ENCODE assay signal across 10 mouse cellular contexts in the genomic region with DNA sequence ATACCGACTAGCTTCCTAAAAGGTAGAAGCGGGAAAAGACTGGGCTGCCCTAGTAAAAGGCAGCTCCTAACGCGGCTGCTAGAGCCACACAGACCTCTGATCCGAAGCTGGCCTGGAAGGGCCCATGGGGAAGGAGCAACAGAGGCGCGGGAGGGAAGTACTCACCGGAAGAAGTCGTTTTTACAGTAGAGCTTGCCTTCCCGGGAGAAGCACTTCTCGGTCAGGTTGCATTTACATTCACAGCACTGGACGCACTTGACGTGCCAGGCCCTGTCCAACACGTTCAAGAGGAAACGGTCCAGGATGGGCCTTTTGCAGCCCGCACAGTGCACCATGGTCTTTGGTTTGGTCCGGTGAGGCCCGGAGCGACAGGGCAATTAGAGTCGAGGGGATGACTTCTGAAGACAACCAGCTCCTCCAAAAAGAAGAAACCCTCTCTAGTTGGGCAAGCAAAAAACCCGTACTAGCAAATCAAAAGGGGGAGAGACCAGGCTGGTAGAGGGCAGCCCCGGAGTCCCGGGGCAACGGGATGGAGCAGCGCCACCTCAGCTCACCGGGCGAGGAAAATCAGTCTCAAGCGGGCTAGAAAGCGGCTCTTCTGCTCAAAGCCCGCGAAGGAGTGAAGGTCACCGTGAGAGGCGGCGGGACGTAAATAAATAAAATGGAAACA. TPM values are rescaled to one million over a fixed set of nuclear protein-coding genes. Genes with fewer than 3 reads are reported as not detected.
DNase-seq lines count a peak whose midpoint lies in the region; ATAC-seq and TF ChIP-seq lines count a peak whose summit lies in the region.
"Had no signal": no experiment of that assay in that cellular context is flagged by ENCODE, and none has a peak within 500 bp of the region (broad histone marks: within the 10 kb centered on the region; RNA-seq: fewer than 3 reads in every experiment).

No protein-coding gene starts in this region.

- H3K4me1 ChIP-seq in heart, postnatal 0 days (ENCODE audit: control insufficient read depth, insufficient read depth) = 0 out of 2 replicates have a peak, but pooled peaks cover 8% of the 10 kb centered on the region
- H3K4me1 ChIP-seq in limb, embryonic 15.5 days = peaks cover 36% of the 10 kb centered on the region

- H3K9me3 ChIP-seq in heart, postnatal 0 days (replicated peaks; ENCODE audit: control insufficient read depth, low read length) = no peaks in the 10 kb centered on the region
- H3K9me3 ChIP-seq in limb, embryonic 15.5 days = no peaks in the 10 kb centered on the region

- ATAC-seq in heart, postnatal 0 days (ENCODE audit: insufficient read depth, low read depth) = no peak
- no peak for ATAC-seq in limb, embryonic 15.5 days (ENCODE audit: insufficient number of reproducible peaks, low FRiP score, low TSS enrichment, low read depth)

- H3K4me3 ChIP-seq in gastrocnemius, adult 2 months = peak overlapping the region; percentile 8
- peak overlapping the region; percentile 54 for H3K4me3 ChIP-seq in heart, postnatal 0 days (ENCODE audit: low read depth, low read length)
- H3K4me3 ChIP-seq in limb, embryonic 15.5 days = peak overlapping the region; percentile 45; the same call in 1 of the 2 replicates

- no peak for DNase-seq in gastrocnemius, adult 2 months
- DNase-seq in gastrocnemius, postnatal 25 days = no peak
- DNase-seq in cerebellum, postnatal 10 days = peak; percentile 55 to 72
- DNase-seq in heart, postnatal 0 days (ENCODE audit: low spot score) = no peak
- no peak for DNase-seq in frontal cortex, postnatal 14 days (ENCODE audit: low spot score in 2 of 2)
- DNase-seq in right cerebral cortex, postnatal 4 days = no peak
- DNase-seq in right cerebral cortex, postnatal 25 days = no peak

- H3K36me3 ChIP-seq in heart, postnatal 0 days (replicated peaks; ENCODE audit: control insufficient read depth, insufficient read depth, low read length) = no peaks in the 10 kb centered on the region
- H3K36me3 ChIP-seq in limb, embryonic 15.5 days = no peaks in the 10 kb centered on the region

- peak overlapping the region; percentile 68; the same call in 1 of the 2 replicates for H3K4me2 ChIP-seq in heart, postnatal 0 days (ENCODE audit: low read depth, low read length)
- H3K4me2 ChIP-seq in limb, embryonic 15.5 days = peak overlapping the region; percentile 78; the same call in 1 of the 2 replicates

- H3K9ac ChIP-seq in heart, postnatal 0 days (replicated peaks; ENCODE audit: low read depth, low read length) = no peak overlapping the region
- no peak overlapping the region for H3K9ac ChIP-seq in limb, embryonic 15.5 days

- whole genome bisulfite sequencing in heart, postnatal 0 days = 2% methylated on average over 35 of the region's 35 CpGs
- WGBS in limb, embryonic 15.5 days = 1% methylated on average over 35 of the region's 35 CpGs

- no peak for TF ChIP-seq CTCF in gastrocnemius, adult 2 months (IDR thresholded peaks at IDR 0.05)
- no peak for TF ChIP-seq CTCF in heart, postnatal 0 days (IDR thresholded peaks at IDR 0.05; ENCODE audit: low read depth)

- intact Hi-C loops in gastrocnemius, adult 2 months (cut with DNase I) = no loop called here

- TF ChIP-seq EP300 in heart, postnatal 0 days (IDR thresholded peaks at IDR 0.05; ENCODE audit: low read depth) = no peak

- no peak overlapping the region for H3K27ac ChIP-seq in gastrocnemius, adult 2 months
- H3K27ac ChIP-seq in heart, postnatal 0 days (ENCODE audit: low read depth) = no peak overlapping the region
- no peak overlapping the region for H3K27ac ChIP-seq in limb, embryonic 15.5 days

- peaks cover 99% of the 10 kb centered on the region for H3K27me3 ChIP-seq in heart, postnatal 0 days (ENCODE audit: control insufficient read depth, insufficient read depth, low read length)
- H3K27me3 ChIP-seq in limb, embryonic 15.5 days = peaks cover 99% of the 10 kb centered on the region

RNA-seq across cellular contexts. Expression of gene Lhx1, which starts 1.4 kb away (rescaled TPM):
- total RNA-seq in gastrocnemius, adult 2 months (2021) = not detected
- not detected for total RNA-seq in gastrocnemius, postnatal 25 days (2021)
- total RNA-seq in heart, postnatal 0 days (2014; rRNA removed; ENCODE audit: low replicate concordance) = not detected in 2 replicates
- polyA plus RNA-seq in heart, postnatal 0 days (2015; fragmentation: Nextera tagmentation; extraction: Ambion mirVana) = not detected in 2 replicates
- 0.09 TPM in 1 of 2 replicates, not detected in the other for polyA plus RNA-seq in limb, embryonic 15.5 days (2015; fragmentation: Nextera tagmentation; extraction: Ambion mirVana)
- total RNA-seq: heart, adult 18-20 months had no signal
- polyA plus RNA-seq: spleen, adult 2 months had no signal

RNA-seq across cellular contexts. Expression of gene Aatf, which starts 10.7 kb away (rescaled TPM):
- 10 to 100 TPM; 13.1 to 13.2 TPM for total RNA-seq in gastrocnemius, adult 2 months (2021)
- 10 to 100 TPM; 11.1 to 12.2 TPM for total RNA-seq in gastrocnemius, postnatal 25 days (2021)
- total RNA-seq in heart, postnatal 0 days (2014; rRNA removed; ENCODE audit: low replicate concordance) = 7.1 and 21.9 TPM in 2 replicates
- polyA plus RNA-seq in heart, postnatal 0 days (2015; fragmentation: Nextera tagmentation; extraction: Ambion mirVana) = 15.9 and 16.3 TPM in 2 replicates
- 49.4 and 51.5 TPM in 2 replicates for polyA plus RNA-seq in limb, embryonic 15.5 days (2015; fragmentation: Nextera tagmentation; extraction: Ambion mirVana)

Comparison
In these comparisons a context has a peak if more than half of its experiments do, and no peak if none do; other contexts are left out.
1. DNase-seq: peak in cerebellum, postnatal 10 days (2 of 2); none in gastrocnemius, adult 2 months (single experiment), gastrocnemius, postnatal 25 days (single experiment), heart, postnatal 0 days (single experiment), frontal cortex, postnatal 14 days (0 of 2), right cerebral cortex, postnatal 4 days (single experiment) and right cerebral cortex, postnatal 25 days (single experiment).
2. Peak in every context shown above with its lines, with median percentiles within 50 percentile points of each other: H3K4me3 ChIP-seq.